Mouse (Mus musculus) bone marrow macrophage, adult 2 months (primary cell): Measurements from ENCODE around the gene Cyp21a1. TPM values are rescaled to one million over a fixed set of nuclear protein-coding genes. Genes with fewer than 3 reads are reported as not detected.
A peak's percentile ranks its signal among the peaks of the same experiment; 100 is the strongest.
"Not testable (repeated sequence)": the region's sequence is repeated elsewhere in the genome, so short reads cannot be mapped to it uniquely, and the experiment has no call there.

Experiments used
- H3K27ac ChIP-seq: 2 replicates; pipeline ENCODE4 v1.5.1; 2012; ENCODE audit warnings: low read depth, low read length; ENCODE audit not compliant: insufficient read depth
- H3K4me1 ChIP-seq: 2 replicates; pipeline ENCODE4 v1.6.1; 2012; ENCODE audit warnings: low read length; ENCODE audit not compliant: control insufficient read depth, insufficient read depth
- H3K4me3 ChIP-seq: 2 replicates; pipeline ENCODE4 v1.5.1; 2012; ENCODE audit warnings: mild to moderate bottlenecking, low read length, moderate library complexity; ENCODE audit not compliant: insufficient read depth
- CTCF ChIP-seq: IDR thresholded peaks from 2 replicates; pipeline ENCODE4 v1.5.1; 2012; ENCODE audit warnings: low read depth, mild to moderate bottlenecking, low read length, moderate library complexity
- POLR2A ChIP-seq: IDR thresholded peaks from 2 replicates; pipeline ENCODE4 v1.6.1; 2012; ENCODE audit warnings: mild to moderate bottlenecking, low read depth, low read length, borderline replicate concordance
- polyA plus RNA-seq: library from polyadenylated mRNA; stranded (reverse); fragments of >200 nt; gene quantifications from 2 replicates; pipeline ENCODE4 v1.2.4, GENCODE M21; 2012; ENCODE audit not compliant: missing spikeins, insufficient read depth, insufficient read length

Cyp21a1 gene
- polyA plus RNA-seq, 1 experiment = not detected

- Histone ChIP-seq H3K4me1 (no peaks in the 10 kb centered on the region), H3K4me3 (no peak overlapping the region), H3K27ac (no peak overlapping the region)
- TF ChIP-seq CTCF = peak; percentile 57
- no peak for TF ChIP-seq POLR2A
Observed at GRCm38 (mm10) chr17:34804871-34805562, 656 bp upstream of the Cyp21a1 start.

GRCm38 (mm10) chr17:34803367-34803766 is 994 bp downstream of the Cyp21a1 start:
- not testable (repeated sequence) for H3K4me1 ChIP-seq, H3K4me3 ChIP-seq, H3K27ac ChIP-seq

GRCm38 (mm10) chr17:34802756-34803155 is 1.6 kb downstream of the Cyp21a1 start:
- not testable (repeated sequence) for H3K4me3 ChIP-seq, H3K27ac ChIP-seq, H3K4me1 ChIP-seq

- H3K27ac ChIP-seq, H3K4me1 ChIP-seq, H3K4me3 ChIP-seq: not testable (repeated sequence)
Observed at GRCm38 (mm10) chr17:34800781-34801305, 3.5 kb downstream of the Cyp21a1 start.

- no peaks in the 10 kb centered on the region for H3K4me1 ChIP-seq
- TF ChIP-seq CTCF (no peak), POLR2A (no peak)
- no peak overlapping the region for H3K4me3 ChIP-seq
- no peak overlapping the region for H3K27ac ChIP-seq
Observed at GRCm38 (mm10) chr17:34799531-34799925, 4.8 kb downstream of the Cyp21a1 start.

GRCm38 (mm10) chr17:34798866-34799530 is 5.4 kb downstream of the Cyp21a1 start:
- Histone ChIP-seq H3K4me3 (no peak overlapping the region), H3K27ac (no peak overlapping the region), H3K4me1 (no peaks in the 10 kb centered on the region)
- no peak for TF ChIP-seq POLR2A
- TF ChIP-seq CTCF = no peak

GRCm38 (mm10) chr17:34798071-34798470 is 6.3 kb downstream of the Cyp21a1 start:
- not testable (repeated sequence) for H3K4me3 ChIP-seq, H3K4me1 ChIP-seq, H3K27ac ChIP-seq

- not testable (repeated sequence) for H3K4me1 ChIP-seq, H3K27ac ChIP-seq, H3K4me3 ChIP-seq
Observed at GRCm38 (mm10) chr17:34797211-34797995, 7.0 kb downstream of the Cyp21a1 start.

GRCm38 (mm10) chr17:34796311-34797140 is 7.8 kb downstream of the Cyp21a1 start:
- Histone ChIP-seq H3K27ac (no peak overlapping the region), H3K4me3 (no peak overlapping the region), H3K4me1 (no peaks in the 10 kb centered on the region)
- TF ChIP-seq POLR2A (no peak), CTCF (no peak)

- TF ChIP-seq POLR2A (no peak), CTCF (no peak)
- Histone ChIP-seq H3K27ac (no peak overlapping the region), H3K4me1 (no peaks in the 10 kb centered on the region), H3K4me3 (no peak overlapping the region)
Observed at GRCm38 (mm10) chr17:34795633-34796032, 8.7 kb downstream of the Cyp21a1 start.
